Mouse (Mus musculus): Measurements from ENCODE around the gene Synpr. TPM values are rescaled to one million over a fixed set of nuclear protein-coding genes. Genes with fewer than 3 reads are reported as not detected.

Synpr gene
- total RNA-seq, 2 experiments from 2014 or later = 4.9 to 7.0 TPM

DNA sequence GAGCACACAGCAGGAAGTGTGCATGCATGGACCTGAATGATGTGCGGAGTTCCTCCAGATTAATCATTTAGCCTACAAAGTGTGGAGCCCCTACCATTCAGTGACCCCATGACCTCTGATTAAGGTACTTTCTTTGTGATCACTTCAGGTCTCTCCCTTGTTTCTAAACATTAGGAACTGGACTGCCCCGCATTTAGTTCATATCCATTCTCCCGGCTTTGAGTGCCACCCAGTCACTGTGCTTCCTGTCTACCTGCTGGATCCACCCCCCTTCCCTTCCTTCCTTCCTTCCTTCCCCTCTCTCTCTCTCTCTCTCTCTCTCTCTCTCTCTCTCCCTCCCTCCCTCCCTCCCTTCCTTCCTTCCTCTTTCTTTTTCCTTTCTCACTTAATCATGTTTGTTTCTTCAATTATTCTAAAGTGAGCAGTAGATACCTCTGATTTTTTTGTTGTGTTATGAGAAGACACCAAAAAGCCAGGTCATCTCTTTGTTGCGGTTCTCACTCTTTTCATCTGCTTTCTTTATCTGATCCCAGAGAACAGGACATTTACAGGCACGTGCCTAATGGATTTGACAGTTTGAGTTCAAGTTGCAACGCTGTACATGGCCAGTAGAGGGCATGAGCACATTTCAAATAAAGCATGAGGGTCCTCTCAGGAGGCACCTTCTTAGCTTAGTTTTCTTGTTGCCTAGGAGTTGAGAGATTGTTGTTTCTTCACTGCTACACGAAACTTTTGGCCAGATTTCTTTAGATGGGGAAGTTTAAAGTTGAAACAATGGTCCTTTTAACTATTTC, 71.2 kb downstream of the Synpr start:
- DNase-seq = peak; percentile 66

DNA sequence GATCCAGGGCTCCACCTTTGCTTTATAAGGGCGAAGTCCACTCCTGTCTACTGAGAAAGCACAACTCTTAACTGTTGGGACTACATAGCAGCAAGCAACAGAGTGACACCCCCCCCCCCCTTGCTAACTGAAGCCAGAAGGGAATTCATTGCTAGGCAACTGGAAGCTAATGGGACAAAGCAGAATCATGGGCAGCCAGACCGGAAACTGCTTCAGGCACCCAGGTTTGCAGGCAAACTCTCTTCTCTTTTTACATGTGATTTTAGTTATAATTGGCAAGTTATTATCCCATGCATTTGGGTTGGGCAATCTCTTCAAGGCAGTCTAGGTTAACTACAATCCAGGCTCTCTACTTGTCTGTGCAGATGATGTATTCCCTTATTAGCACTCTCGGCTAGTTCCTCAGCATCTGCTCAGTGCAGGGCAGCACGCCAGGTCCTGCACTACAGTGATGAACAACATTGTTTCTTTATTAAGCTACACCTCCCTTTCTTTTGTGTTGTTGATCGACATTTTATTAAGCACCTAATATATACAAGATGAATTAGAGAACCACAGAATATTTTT, 72.6 kb downstream of the Synpr start:
- no peak for DNase-seq

DNA sequence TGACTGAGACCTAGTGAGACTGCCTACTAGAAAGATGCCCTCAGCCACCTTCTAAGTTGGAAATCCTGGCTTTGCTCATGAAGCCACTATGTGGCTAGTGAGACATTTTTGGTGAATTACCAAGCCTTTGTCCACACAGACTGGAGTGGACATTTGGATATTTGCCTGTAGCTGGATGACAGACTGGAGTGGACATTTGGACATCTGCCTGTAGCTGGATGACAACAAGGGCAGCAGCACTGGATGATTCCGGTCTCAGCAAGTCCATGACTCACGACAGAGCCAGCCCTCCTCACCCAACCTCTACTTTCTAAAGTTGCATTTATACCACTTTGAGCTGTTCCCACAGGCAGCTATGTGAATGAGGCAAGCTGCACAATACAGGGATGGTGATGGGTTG, 73.5 kb downstream of the Synpr start:
- no peak for DNase-seq

DNA sequence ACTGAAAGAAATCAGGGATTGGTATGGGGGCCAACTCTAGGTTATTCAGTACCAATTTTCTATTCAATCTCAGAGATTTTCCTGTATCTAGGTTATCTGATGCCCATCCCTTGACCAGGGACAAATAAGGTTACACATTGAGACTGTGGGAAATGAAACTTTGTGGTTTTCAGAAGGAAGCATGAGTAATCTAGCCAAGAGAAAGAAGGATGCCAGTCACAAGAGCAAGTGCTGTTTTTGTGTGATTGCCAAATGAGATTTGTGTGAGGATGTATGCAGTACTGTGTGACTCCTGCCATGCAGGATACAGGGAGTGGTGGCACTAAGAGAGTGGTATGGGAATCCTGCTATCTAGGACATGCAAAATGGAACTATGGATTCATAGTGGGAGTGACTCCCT, 76.6 kb downstream of the Synpr start:
- no peak for DNase-seq

DNA sequence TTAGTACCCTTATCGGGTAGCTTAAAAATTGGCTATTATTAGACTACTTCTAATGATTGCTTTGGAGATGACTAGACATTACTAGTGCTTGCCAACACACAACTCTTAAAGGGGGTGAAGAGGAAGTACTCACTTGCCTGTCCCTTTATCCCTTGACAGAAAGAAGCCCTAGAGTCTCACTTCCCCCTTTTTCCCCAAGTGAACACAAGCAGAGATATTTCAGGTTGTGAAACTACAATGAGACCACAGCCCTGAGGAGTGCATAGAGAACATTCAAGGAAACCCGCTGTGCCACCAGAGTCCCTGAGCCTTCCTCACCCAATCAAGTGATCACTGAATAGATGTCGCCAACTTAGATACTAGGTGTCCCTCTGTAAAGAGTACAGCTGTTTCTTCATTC, 77.1 kb downstream of the Synpr start:
- no peak for DNase-seq

DNA sequence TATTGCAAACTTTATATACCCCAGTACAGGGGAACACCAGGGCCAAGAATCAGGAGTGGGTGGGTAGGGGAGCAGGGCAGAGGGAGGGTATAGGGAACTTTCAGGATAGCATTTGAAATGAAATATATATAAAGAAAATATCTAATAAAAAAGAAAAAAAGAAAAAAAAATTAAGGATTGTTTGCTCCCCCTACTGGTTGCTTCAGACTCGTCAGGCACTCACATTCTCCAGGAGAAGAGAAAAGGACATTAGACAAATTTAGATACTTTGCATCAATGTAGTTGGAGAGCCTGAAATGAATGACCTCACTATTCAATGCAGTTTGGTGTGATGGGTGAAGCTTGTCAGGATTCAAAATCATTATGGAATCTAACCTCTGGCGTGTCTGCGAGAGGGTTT, 83.7 kb downstream of the Synpr start:
- no peak for DNase-seq

DNA sequence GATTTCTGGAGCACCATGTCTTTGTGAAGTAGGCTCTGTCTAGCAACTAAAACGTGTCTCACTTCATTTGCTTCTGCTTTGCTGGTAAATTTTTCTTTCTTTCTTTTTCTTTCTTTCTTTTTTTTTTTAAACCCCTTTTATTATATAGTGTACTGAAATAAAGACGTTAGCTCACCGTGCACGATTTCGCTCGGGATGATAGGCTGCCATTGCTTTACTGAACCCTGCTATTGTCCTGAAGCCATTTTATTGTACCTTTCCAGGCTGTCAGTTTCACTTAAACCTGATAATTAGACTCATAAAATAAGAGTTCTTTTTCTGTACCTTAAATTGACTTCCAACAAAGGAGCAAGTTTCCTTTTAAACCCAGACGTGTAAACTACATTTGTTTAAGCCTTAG, 104.5 kb downstream of the Synpr start:
- DNase-seq = no peak

DNA sequence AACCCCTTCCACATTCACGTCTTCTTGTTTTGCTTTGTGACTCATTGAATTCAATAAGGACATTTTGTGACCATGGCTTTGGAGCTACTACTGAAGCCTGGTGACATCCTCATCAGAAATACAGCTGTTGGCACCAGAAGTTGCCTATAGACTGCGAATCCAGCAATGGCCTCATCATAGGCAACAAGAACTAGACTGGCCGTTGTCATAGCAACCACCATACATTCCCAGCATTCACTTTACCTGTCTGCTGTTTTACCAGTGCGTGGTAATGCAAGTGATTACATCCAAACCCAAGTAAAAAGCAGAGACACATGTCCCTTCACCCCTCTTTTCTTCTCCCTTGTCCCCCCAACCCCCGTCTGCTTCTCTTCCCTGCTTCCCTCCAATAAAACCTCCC, 105.4 kb downstream of the Synpr start:
- DNase-seq = no peak

DNA sequence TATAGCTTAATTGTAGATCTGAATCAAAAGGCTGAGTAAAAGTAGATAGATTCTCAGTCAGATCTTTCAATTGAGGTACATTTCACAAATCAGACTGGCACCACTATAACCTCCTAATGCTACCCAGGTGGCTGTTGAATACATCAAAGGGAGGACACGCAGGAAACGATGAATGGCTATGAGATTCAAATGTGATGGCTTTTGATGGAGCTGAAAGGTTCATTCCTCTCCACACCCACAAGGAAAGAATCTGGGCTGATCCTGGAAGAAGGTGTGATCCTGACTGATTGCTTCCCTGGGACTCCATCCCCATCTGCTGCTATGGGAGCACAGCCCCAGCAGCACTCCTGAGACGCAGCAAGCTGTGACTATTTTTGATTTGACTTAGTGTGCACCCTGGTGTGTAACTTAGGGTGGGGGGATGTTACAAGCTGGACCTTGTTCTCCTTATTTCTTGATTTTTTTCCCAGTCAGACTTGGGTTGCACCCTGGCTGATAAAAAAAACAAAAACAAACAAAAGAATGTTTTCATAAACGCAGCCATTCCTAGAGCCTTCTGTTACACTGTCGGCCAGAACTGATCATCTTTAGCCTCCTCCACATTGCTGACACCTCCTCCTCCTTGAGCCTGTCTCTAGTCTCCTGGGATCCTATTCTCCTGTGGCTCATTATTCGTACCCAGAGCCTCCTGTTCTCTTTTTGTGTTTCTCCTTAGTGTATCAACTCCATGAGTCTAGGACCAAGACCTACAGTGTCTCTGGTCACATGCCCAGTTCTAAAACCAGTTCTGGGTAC, 114.8 kb downstream of the Synpr start:
- DNase-seq = no peak

DNA sequence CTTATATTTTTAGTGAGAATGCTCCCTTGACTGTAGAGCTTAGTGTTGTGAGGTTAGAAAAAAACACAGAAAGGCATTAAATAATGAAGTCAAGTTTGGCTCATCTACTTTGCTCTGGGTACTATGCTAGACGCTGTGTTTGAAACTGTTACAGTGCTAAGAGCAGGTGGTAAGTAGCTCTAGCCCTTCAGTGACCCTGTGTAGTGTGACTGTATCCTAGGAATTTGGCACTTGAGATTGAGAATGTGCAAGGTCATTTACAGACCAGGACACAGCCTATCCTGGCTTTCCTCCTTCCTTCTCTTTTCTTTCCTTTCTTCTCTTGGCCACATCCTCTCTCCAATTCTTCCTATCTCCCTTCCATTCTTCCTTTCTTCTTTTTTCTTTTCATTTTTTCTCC, 127.1 kb downstream of the Synpr start:
- no peak for DNase-seq

DNA sequence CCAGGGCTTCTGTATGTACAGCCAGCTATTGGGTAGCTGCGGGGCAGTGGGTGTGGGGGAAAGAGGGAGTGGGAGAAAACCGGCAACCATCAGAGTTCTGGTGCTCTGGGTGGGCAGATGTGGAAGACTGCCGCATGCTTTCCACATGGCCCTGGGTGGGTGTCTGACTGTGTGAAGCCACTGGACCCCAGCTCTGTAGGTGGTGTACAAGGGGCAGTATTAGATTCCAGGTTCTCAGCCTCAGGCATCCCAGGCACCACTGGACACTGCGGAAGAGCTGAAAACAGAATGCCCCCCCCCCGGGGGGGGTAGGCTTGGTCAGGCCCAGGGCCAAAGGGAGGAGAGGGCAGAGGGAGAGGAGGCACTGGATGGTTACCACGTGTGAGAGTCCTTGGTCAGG, 156.1 kb downstream of the Synpr start:
- DNase-seq = no peak

DNA sequence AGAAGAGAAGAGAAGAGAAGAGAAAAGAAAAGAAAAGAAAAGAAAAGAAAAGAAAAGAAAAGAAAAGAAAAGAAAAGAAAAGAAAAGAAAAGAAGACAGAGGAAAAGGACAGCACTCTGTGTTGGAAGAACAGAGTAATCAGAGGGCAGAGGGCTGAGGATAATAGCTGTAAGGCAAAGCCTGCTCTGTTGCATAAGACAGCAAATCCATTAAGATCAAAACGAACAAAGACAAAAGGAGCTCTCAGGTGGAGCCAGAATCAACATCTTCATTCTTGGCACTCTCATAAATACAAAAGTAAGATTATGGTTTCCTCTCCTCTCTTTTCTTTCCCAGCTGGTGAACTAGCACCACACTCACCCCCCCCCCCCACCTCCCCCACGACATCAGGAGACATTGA, 160.3 kb downstream of the Synpr start:
- no peak for DNase-seq

DNA sequence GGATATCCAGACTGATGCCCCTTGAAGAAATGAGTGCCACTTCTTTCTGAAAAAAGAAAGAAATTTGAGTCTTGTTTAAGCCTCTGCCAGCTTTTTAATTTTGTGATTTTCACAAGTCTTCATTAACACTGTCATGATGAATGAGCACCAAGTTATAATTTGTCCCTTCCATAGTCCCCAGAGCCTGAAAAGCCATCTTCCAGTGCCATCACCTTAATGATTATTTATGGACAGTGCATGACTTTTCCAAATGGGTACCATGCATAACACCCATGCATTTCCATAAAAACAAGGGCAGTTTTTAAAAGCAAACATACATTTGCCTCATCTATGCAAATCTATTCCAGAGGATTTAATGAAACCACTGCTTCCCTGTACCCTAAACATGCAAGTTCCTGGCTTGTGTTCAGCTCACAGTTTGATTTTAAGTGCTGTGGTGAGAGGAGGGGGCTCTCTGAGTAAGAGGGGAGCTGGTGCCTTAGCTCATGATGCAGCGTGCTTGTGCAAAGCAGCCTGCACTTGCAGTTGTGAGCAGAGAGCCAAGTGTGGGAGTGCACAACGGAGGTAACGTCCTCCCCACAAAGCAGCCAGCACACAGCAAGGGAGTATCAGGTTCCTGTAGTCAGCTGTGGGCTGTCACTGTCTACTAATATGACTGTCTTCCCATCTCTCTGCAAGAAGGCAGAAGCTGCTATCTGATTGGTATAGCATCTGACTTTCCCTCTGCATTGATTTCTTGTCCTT, 169.1 kb downstream of the Synpr start:
- DNase-seq = no peak

DNA sequence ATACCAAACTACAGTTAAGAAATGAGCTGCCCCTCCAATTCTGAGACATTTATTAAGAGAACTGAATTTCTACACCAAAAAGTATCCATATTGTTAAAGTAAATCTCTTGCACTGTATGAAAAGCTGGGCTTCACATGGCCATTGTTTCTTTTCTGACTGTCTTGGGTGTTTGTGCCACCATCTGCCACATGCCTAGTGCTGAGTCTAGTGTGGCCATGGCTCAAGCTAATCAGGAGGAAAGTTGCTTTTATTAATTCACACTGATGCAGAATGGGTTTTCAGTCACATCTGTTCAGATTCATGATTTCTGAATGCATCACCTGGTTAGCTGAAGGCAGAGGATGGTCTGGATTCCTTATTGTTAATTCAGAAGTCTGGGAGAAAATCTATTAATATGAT, 170.4 kb downstream of the Synpr start:
- DNase-seq = no peak

DNA sequence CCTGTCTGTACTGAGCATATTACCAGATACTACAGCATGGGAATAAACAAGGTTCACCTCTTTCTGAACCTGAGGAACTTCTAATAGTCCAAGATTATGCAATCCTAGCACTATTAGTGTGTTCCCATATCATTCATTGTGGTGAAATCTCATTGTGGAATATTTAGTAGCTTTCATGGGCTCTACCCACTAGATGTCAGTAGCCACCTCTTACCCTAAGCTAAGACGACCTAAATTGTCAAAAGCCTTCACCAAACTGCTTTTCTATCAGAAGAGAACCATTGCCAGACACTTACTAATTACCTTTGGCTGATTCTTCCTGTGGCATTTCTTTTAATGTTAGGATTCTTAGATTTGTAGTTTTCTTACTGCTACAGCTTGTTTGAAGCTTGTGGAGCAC, 174.8 kb downstream of the Synpr start:
- no peak for DNase-seq

DNA sequence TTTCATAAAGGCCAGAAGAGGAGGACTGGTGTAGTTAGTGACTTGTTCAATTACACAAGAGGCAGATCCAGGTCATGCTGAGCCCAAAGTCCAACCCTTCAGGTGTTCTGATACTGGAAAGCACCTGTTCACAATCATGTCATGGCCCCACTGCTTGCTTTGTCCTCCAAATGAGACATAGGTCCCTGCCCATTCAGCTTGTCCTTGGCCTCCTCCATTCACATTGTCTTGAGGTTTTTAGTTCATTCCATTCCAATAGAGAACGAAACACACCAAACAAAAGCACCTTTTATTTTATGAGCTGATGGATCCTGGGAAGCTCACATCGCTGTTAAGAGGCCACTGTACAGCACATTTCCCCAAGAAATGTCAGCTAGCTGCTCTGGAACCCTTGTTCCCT, 184.6 kb downstream of the Synpr start:
- DNase-seq = no peak

DNA sequence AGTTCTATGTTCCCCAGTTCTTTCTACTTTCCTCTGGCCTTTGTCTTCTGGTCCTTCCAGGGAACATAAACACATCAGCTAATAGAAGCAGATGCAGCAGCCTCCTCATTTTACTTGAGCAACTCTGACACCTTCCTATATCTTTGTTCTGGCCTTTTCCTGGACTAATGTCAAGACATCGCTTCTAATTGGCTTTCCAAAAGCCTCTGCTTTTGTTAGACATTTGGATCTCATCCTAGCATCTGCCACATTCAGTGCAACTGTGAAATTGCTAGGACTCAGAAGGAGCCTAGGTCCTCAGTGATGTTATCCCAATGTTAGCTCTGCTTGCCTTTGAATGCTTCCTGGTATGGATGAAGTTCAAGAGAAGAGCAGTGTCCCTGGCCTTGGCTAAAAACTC, 193.2 kb downstream of the Synpr start:
- no peak for DNase-seq

DNA sequence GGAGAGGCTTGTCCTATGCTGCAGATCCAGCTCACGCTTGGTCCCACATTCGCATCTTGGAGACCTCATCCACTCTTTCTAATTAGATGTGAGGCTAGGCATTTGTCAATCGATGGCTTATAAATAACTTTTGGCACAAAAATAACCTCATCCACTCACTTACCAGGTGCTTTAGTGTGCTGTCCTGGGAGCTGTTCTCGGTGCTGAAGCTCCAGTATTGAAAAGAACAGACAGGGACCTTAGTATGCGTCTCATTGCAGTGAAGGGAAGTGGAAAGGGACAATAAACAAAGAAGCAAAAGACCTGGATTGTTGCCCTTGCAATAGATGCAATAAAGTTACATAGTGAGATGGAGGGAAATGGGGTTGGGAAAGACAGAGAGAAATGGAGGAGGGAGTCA, 220.8 kb downstream of the Synpr start:
- DNase-seq = peak; percentile 11

DNA sequence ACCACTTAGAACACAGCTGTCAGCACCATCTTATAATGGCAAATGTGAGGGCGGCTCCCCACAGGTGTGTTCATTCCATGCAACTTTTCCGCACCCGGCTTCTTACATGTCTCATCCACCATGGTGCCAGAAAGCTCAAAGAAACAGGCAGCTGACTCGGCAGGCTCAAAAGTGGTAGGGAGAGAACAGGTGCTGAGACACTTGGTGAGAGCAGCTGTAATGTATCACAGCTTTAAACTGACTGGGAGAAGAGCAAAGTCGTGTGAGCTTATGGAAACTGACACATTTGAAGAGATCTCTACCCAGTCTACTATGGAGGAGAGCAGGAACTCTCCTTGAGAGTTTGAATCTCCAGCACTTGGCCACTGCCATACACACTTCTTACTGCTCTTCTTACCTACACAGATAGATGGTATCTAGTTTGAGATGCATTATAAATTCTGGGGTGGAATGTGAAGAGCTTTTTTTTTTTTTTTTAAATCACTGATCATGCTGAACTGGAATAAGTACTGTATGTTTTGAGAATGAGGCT, 234.1 kb downstream of the Synpr start:
- DNase-seq = no peak

DNA sequence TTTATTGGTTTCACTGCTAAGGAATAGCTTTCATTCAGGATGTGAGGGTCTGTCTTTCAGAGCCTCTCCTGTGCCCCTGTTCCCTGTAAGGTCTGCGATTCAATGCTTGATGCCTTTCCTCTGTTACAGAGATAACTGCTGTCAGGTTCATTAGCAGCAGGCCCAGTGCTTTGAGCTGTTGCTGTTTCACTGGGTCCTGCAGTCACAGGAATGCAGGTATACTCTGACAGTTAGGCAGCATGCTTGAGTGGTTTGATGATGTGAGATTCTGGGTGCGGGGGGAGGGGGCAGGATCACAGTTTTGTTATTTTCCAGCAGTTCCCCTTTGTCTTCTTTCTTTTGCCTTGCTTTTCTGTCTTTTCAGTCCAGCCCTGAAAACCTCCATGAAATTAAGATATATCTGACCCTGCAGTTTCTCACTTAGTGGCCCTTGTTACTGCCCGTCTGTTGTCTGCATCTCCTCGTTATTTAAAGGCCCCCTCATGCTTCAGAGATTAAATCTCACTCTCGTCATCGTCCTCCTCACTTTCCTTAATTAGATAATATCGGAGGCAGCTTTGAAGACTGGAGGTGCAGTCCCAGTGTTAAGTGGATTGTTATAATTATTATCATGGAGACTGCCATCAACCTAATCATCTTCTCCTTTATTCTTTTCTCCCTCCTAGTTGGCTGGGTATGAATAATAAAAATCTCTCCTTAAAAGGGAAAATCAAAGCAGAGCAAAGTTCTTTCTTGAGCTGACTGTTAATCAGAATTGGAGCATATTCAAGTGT, 234.8 kb downstream of the Synpr start:
- DNase-seq = no peak

DNA sequence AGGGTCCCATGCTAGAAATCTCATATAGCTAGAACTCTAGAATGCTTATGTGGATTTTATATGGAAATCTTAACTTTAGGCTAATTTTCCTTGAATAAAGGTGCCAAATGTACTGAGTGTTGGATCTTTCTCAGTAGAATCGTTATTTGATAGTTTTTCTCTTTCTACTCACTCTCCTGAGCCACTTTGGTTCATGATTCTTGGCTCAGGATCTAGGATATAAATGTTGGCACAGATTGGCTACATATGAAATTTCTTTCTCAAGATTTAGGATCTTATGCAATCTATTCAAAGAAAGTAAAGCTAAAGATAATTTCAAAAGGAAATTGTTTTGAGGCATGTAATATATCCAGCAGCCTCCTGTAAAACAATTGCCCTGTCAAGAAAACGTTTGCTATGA, 263.2 kb downstream of the Synpr start:
- DNase-seq = no peak

DNA sequence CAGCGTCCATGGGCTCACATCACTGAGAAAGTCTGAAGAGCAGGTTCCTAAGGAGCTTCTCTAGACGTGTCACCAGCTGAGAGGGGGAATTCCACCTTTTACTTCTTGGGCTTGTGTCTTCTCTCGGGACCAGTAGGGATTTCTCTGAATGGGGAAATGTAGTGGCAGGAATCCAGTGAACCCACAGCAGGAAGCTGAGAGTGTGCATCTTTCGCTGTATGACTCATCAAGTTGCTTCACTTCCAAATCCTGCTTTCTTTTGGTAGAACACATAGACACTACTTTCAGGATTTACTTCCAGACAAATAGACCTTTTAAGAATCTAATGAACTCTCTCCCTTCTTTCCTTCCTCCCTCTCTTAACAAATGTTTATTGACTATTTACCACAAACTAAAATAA, 266.6 kb downstream of the Synpr start:
- no peak for DNase-seq
